Mouse (Mus musculus) gastrocnemius, postnatal 25 days (tissue): ENCODE measurements at regions not wholly inside any gene's neighbourhood (a gene's known extent, or its start where the extent isn't known, plus 50 kb on each side); places are given as distances from the start of the nearest gene placed in this dataset.
"Not testable (repeated sequence)": the region's sequence is repeated elsewhere in the genome, so short reads cannot be mapped to it uniquely, and the experiment has no call there.

ENCODE experiments used
- DNase-seq: peaks from one replicate; pipeline ENCODE4 v3.0.0; 2022

DNA sequence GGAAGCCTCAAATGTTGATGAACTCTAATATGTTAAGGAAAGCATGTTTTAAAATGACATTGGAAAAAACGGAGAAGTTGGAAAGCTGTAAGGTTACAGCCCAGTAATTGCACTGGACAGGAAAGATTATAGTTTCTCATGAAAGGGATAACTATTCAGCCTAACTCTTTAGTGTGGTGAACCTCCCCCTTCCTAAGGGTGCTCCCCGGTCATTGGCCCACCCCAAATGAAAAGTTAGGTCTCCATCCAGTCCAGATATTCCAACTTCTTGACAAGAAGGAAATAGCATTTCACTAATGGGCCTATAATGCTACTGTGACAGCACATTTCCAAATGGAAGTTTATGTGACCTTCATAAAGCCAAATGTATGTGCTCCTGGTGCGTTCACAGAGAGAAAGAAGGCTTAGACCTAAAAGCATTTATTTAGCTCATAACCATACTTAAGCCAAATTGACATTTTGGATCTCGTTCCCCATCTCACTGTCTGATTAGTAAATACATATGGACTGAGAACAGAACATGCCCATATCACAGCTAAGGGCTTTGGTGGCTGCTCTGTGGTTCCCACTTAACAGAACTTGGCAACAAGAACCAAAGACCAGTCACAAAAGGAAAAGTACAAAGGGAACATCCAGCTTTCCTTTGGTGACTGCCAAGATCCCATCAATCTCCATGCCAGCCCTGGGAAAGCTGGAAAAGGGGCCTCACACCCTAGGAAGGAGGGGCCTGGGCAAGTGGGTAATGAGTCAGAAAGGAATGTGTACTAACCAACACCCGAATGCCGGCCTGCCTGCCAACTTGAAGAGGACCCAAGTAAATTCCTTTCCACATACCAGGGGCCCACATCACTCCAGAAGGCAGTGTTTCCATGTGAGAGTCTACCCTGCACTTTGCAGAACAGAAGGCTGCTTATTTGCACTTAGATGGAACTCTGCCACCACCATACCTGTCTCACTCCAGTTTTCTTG, 155.1 kb upstream of the Chst7 start:
- peak; percentile 34 for DNase-seq

DNA sequence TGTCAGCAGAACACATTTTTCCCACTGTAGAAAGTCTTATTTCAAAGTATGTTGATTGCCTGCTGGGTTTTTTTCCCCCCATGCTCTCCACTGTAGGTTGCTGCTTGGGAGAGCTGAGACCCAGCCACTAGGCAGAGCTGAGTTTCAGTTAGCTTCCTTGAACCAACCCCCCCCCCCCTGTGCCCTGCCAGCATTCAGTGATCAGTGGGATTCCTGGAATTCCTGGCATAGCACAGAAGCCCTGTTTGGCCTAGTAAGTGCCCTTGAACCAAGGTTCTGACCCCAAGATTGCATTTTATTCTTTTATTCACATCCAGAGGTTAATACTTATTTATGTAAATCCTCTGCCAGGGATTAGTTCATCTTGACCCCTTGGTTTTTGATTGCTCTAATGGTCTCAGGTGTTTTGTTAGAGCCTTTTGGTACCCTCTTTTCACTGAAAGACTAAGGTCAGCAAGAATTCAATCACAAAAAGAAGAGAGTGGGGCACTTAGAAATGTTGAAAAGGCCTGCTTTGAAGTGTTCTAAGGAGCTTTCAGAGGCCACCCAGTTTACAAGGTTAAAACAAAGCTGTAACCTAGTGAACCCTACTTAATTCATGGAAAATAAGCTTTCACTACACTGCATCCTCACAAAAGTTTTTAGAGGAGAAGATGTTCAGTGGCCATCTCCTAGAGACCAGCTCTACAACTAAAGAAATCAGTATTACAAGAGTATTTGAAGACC, 152.6 kb upstream of the Chst7 start:
- no peak for DNase-seq

DNA sequence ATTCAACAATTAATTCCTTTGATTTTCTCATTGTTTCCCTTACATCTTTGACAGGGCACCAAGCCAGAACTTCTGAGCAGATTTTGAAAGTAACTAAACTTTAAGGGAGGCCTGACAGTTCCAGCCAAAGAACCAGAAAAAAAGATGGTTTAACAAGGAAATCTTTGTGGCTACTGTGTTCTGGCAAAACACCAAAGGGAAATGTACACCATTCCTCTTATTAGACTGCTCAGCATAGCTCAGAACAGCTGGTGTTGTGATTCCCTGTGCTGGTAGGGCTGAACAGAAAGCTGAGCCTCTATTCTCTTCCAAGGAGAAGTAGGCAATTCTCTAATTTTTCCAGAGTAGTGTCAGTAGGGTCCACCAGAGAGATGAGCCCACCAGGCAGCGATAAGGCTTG, 142.4 kb upstream of the Chst7 start:
- no peak for DNase-seq

DNA sequence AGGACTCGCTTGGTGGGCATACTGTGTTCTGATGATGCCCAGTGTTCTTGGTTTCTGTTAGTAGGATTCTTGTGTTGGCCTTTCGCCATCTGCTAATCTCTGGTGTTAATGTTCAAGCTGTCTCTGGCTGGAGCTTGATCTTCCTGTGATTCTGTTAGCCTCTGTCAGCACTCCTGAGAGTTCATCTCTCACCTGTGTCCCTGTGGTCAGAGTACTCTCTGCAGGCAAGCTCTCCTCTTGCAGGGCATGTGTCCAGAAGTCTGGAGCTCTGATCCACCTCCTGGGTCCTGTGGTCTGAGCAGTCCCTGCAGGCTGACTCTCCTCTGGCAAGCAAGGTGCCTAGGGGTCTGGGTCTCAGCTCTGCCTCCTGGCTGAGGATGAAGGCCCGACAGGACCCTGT, 130.0 kb upstream of the Chst7 start:
- not testable (repeated sequence) for DNase-seq

DNA sequence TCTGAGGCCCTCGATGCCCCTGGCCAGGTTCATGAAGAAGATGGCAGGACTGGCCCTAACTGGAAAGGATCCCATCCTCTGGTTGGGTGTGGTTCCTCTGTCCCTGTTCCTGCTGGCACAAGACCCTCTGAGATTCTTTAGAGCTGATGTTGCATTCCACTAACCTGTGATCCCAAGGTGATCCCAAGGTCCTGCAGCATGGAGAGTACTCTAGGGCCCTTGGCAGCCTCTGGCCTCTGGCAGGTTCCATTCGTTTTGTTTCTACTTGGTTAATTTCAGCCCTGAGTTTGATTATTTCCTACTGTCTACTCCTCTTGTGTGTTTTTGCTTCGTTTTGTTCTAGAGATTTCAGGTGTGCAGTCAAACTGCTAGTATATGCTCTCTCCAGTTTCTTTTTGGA, 129.5 kb upstream of the Chst7 start:
- no peak for DNase-seq

DNA sequence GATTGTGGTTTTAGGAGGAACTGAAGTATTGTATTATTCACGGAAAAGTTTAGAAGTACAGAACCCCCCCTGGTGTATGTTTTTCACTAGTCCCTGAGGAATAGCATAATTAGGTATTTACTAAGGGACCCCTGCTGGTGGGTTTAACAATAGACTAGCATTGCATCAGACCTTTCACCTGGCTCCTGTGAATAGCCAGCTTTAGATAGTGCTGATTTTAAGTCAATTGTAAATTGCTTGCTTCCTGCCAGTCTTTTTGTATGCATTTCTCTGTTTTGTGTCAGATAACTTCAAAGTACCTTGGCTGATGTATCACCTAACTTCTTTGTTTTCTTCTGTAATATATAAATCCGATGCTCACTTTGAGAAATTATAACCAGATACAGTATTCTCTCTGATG, 116.1 kb upstream of the Chst7 start:
- DNase-seq: no peak
